Mouse (Mus musculus) T-helper 17 cell (primary cell): ENCODE results near the gene Hist1h2ag.

ENCODE experiments used
- in situ Hi-C, 2 experiments: fragments of 300-600 bp; cut with MboI, MseI; formaldehyde crosslinking; loops; 1 replicate in 1 of 2; 2 replicates in 1 of 2; pipeline ENCODE4 v1.15.1; 2025; ENCODE audit warnings: high pct_unique_total_duplicates in 2 of 2

Hist1h2ag gene

GRCm38 (mm10) chr13:22039951-22040463 lies 2.7 kb downstream of the Hist1h2ag start:
- in situ Hi-C loops: loop anchor here (5.0 to 10.0 kb wide), 7 partner anchors 215 to 1707 kb away; partner anchors contain the start of genes Hist1h2bb (in 2 of the 2), Hist1h3c (in 2 of the 2), Hist1h1d (in 1 of the 2) and Hist1h2ac (in 1 of the 2)

DNA sequence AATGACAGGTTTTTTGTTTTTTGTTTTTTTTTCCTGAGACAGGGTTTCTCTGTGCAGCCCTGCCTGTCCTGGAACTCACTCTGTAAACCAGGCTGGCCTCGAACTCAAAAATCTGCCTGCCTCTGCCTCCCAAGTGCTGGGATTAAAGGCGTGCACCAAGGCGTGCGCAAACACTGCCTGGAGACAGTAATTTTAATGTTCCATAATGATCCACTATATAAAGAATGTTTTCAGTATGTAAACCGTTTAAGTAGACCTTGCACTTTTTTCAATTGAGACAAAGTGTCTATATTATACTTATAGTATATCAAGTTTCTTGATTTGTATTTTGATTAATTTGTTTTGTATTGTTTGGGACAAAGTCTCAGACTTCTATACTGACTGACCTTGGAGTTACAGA lies 3.4 kb downstream of the Hist1h2ag start:
- in situ Hi-C loops: loop anchor here (5.0 to 10.0 kb wide), 5 partner anchors 215 to 1708 kb away; partner anchors contain the start of genes Hist1h2bb (in 2 of the 2), Hist1h3c (in 2 of the 2), Hist1h2ad (in 1 of the 2) and Hist1h2ae (in 1 of the 2)

GRCm38 (mm10) chr13:22037415-22037814 lies 5.3 kb downstream of the Hist1h2ag start:
- in situ Hi-C loops: loop anchor here (5.0 to 10.0 kb wide), 5 partner anchors 213 to 1710 kb away; partner anchors contain the start of genes Hist1h2bb (in 2 of the 2), Hist1h3c (in 2 of the 2), Hist1h2ad (in 1 of the 2) and Hist1h2ae (in 1 of the 2)

- in situ Hi-C loops: loop anchor here (5.0 to 10.0 kb wide), 5 partner anchors 212 to 1710 kb away; partner anchors contain the start of genes Hist1h2bb (in 2 of the 2), Hist1h3c (in 2 of the 2), Hist1h2ad (in 1 of the 2) and Hist1h2ae (in 1 of the 2)
Measured at GRCm38 (mm10) chr13:22036986-22037385, 5.8 kb downstream of the Hist1h2ag start.

DNA sequence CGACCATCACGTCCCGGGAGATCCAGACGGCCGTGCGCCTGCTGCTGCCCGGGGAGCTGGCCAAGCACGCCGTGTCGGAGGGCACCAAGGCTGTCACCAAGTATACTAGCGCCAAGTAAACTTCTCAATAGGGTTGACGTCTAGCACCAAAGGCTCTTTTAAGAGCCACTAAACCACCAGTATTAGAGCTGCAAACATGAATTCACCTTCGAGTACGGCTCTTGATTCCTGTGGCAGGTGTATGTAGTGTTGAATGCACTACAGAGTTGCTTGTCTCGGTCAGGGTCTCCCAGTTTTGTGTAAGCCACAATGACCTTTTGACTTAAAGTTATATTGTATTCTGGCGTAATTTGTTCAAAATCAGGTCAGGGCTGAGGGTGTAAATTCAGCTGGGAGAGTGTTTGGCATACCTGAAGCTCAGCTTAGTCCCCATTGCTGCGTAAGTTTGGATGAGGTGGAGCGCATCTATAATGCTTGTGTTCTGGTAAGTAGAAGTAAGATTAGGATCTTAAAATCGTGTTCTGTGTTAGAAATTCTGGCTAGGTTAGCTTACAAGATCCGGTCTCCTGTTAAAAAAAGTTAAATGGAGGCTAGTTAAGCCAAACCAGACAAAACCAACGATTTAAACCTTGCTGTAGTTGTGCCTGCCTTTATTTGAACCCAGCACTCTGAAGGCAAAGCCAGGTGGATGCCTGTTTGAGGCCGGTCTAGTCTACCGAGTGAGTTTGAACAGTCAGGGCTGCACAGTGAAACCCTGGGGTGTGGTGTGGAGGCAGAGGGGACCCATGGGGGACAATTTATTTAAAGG lies 6.4 kb downstream of the Hist1h2ag start:
- in situ Hi-C loops: loop anchor here (5.0 to 10.0 kb wide), 5 partner anchors 212 to 1711 kb away; partner anchors contain the start of genes Hist1h2bb (in 2 of the 2), Hist1h3c (in 2 of the 2), Hist1h2ad (in 1 of the 2) and Hist1h2ae (in 1 of the 2)

DNA sequence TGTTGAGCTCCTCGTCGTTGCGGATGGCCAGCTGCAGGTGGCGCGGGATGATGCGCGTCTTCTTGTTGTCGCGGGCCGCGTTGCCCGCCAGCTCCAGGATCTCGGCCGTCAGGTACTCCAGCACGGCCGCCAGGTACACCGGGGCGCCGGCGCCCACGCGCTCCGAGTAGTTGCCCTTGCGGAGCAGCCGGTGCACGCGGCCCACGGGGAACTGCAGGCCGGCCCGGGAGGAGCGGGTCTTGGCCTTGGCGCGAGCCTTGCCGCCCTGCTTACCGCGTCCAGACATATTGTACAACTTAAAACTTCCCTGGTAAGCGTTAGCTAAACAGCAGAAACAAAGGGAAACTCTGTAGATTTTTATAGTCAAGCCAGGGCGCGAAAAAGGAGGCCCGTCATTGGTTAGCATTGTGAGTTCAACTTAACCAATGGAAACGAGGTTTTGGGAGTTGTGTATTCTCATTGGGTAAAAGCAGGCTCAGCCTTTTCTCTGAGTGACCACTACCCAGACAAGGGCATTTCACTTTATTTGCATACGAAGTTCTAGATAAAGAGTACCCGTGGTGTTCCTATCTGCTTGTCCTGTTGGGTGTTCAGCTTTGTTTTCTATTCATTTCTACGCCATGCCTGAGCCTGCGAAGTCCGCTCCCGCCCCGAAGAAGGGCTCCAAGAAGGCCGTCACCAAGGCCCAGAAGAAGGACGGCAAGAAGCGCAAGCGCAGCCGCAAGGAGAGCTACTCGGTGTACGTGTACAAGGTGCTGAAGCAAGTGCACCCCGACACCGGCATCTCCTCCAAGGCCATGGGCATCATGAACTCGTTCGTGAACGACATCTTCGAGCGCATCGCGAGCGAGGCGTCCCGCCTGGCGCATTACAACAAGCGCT lies 7.2 kb downstream of the Hist1h2ag start, which contains the start of the genes Hist1h2ah and Hist1h2bk:
TSS of gene Hist1h2ah (minus strand) at position 302 of the 882 bp plus-strand sequence.
TSS of gene Hist1h2bk (plus strand) at position 604 of the 882 bp plus-strand sequence.
- in situ Hi-C loops: loop anchor here (5.0 to 10.0 kb wide), 5 partner anchors 211 to 1712 kb away; partner anchors contain the start of genes Hist1h2bb (in 2 of the 2), Hist1h3c (in 2 of the 2), Hist1h2ad (in 1 of the 2) and Hist1h2ae (in 1 of the 2)

DNA sequence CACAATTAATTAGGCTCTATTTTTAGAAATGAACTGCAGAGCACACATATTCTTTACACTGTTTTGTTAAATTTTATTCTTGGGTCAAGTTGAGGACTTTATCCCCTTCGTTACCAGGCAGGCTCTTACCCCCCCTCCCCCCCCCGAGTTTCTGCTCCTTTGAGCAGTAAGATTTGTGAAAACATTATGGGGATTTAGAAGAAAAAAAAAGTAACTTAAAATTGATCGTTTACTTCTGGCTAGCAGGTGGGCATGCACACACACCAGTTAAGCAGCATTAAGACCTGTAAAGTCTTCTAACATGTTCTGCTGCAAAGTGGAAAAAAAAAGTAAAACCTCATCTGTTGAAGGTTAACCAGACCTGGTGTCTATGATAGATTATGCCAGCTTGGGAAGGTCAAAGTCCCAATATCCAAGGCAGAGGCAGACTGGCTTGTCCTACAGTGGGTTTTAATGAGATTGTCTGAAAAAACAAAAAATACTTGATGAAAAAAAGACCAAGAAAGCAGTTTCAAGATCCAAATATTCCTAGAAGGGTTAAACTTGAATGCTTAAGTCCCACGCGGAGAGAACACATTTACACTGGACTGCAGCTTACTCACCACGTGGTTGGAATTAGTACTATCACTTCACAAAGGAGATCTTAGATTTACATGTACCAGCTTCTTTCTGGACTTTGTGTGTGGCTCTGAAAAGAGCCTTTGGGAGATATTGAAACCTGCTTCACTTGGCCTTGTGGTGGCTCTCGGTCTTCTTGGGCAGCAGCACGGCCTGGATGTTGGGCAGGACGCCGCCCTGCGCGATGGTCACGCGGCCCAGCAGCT lies 8.1 kb downstream of the Hist1h2ag start:
- in situ Hi-C loops: loop anchor here (5.0 to 10.0 kb wide), 8 partner anchors 107 to 1713 kb away; partner anchors contain the start of genes Hist1h2bb (in 2 of the 2), Hist1h3c (in 2 of the 2), Hist1h2ad (in 1 of the 2) and Hist1h2ae (in 1 of the 2)

DNA sequence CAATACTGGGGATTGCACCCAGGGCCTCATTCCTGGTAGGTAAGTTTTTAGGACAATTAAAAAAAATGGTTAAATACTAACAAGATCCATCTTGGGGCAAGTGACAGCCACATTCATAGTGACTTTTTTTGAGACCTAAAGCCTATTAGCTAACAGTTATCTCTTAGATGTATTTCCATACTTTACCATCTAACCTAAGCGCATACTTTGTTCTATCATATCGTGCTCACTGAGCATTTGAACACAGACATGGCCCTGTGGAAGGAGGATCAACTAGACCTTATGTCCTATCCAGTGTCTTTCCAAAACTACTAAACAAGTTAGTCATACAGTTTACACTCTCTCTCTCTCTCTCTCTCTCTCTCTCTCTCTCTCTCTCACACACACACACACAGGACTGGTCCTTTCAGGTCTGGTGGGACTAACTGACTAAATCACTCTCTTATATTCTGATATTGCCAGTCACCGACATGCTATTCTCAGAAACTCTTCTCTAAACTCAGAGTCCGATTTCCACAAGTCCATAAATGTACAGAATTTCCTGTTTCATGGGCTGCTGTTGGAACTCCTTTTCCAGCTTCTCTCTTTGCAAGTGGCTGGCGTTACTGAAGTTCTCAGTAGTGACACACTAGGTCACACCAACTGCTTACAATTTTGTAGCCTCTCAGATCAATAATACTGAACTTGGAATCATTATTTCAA lies 8.9 kb downstream of the Hist1h2ag start:
- in situ Hi-C loops: loop anchor here (5.0 to 10.0 kb wide), 4 partner anchors 107 to 1483 kb away; no protein-coding TSS in a partner anchor

DNA sequence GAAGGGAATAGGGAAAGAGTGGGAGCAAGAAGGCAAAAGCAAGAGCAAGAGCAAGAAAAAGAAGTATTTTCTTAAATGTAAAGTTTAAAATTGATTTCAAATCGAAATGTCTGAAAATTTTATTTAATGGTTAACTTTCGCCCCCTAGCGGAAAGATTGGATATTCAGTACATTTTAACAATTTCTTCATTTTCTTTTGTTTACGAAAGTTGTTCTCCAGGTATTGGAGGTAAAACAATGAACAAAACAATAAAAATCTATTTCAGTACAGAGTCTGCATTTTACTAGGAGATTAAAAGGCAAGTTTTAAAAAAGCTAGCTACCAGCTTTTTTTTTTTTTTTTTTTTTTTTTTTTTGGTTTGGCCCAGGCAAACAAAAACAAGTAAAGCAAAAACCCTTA lies 12.3 kb downstream of the Hist1h2ag start:
- in situ Hi-C loops: loop anchor here (5.0 to 10.0 kb wide), 4 partner anchors 103 to 1487 kb away; no protein-coding TSS in a partner anchor

- in situ Hi-C loops: loop anchor here (5.0 to 10.0 kb wide), 8 partner anchors 58 to 1487 kb away; partner anchors contain the start of gene Trim27 (in 2 of the 2)
Measured at GRCm38 (mm10) chr13:22029928-22030327, 12.8 kb downstream of the Hist1h2ag start.

DNA sequence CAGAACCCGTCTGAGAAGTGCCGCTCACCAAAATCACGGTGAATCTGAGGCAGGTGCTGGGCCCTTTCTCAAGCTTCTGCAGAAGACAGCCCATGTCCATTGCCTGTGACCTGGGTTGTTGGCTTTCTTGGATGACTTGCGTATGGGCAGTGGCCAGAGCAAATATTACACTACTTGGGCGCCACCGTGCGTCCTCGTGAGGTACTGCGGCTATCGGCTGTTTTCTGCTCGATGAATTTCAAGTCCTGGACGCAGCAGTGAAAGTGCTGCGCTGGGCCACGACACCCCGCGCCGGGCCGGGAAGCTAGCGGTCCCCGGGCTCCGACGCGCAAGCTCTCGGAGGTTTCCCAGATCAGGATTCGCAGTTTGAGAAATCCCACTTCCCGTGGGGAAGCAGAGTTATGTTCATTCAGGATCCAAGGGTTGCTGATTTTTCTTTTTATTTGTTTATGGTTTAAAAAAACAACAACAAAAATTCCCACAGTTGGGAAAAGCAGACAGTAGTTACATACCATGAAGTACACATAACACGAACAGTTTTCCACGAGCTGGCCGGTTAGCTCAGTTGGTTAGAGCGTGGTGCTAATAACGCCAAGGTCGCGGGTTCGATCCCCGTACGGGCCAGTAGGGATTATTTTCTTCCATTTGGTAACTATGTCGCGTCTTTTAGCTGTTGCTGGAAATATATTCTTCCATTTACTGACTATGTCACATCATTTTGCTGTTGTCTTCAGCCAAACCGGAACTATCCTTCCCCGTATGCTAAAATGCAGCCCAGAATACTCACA lies 13.9 kb downstream of the Hist1h2ag start:
- in situ Hi-C loops: loop anchor here (5.0 to 10.0 kb wide), 5 partner anchors 57 to 1406 kb away; partner anchors contain the start of gene Trim27 (in 2 of the 2)

- in situ Hi-C loops: loop anchor here (5.0 to 10.0 kb wide), 5 partner anchors 54 to 1408 kb away; partner anchors contain the start of gene Trim27 (in 2 of the 2)
Measured at GRCm38 (mm10) chr13:22026058-22027031, 16.4 kb downstream of the Hist1h2ag start.

- in situ Hi-C loops: loop anchor here (5.0 to 10.0 kb wide), 5 partner anchors 167 to 1495 kb away; partner anchors contain the start of gene Trim27 (in 2 of the 2)
Measured at GRCm38 (mm10) chr13:22022241-22022640, 20.5 kb downstream of the Hist1h2ag start.

GRCm38 (mm10) chr13:22021581-22021980 lies 21.2 kb downstream of the Hist1h2ag start:
- in situ Hi-C loops: loop anchor here (5.0 to 10.0 kb wide), 5 partner anchors 167 to 1496 kb away; partner anchors contain the start of gene Trim27 (in 2 of the 2)

GRCm38 (mm10) chr13:22020901-22021339 lies 21.8 kb downstream of the Hist1h2ag start:
- in situ Hi-C loops: loop anchor here (5.0 to 10.0 kb wide), 5 partner anchors 166 to 1496 kb away; partner anchors contain the start of gene Trim27 (in 2 of the 2)
